Mouse (Mus musculus): Measurements from ENCODE around the gene Mlxip.

DNA sequence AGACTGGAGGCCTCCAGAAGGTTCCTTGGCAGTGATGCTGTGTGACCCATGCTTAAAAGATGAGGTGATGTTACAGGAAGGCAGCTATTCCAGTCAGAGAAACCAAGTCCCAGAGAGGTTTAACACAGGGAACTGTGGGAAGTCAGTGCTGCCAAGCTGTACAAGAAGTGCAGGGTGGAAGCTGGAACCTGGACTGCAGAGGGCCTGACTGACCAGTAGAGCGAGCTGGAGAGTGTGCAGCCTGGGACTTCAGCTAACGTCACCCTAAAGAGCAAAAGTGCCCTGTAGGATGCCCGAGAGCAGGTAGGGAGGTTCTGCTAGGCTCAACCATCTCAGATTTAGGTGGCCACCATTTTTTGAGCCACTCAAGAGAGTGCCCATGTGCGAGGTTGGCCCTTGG lies 31.7 kb upstream of the Mlxip start:
- TF ChIP-seq POLR2A (IDR thresholded peaks at IDR 0.05; ENCODE audit: borderline replicate concordance, extremely low read depth, insufficient read depth, insufficient read length, poor library complexity, severe bottlenecking) = no peak
- TF ChIP-seq CTCF (IDR thresholded peaks at IDR 0.05; ENCODE audit: borderline replicate concordance, extremely low read depth, insufficient read depth, insufficient read length) = no peak
